Mouse (Mus musculus): Measurements from ENCODE around the gene Prpf40b. TPM values are rescaled to one million over a fixed set of nuclear protein-coding genes. Genes with fewer than 3 reads are reported as not detected.

Prpf40b gene
- polyA plus RNA-seq, 1 experiment from 2014 or later: 130 TPM

Other genes with a start within 250 kb of the Prpf40b start
- gene Prph, start 239.9 kb upstream of the Prpf40b start, polyA plus RNA-seq (2015; fragmentation: Nextera tagmentation; extraction: Ambion mirVana): 5.1 and 7.1 TPM in 2 replicates
- gene Troap, start 220.5 kb upstream of the Prpf40b start, polyA plus RNA-seq (2015; fragmentation: Nextera tagmentation; extraction: Ambion mirVana): 3.2 and 4.9 TPM in 2 replicates
- gene C1ql4, start 207.3 kb upstream of the Prpf40b start, polyA plus RNA-seq (2015; fragmentation: Nextera tagmentation; extraction: Ambion mirVana): 7.2 and 7.8 TPM in 2 replicates
- gene Dnajc22, start 201.9 kb upstream of the Prpf40b start, polyA plus RNA-seq (2015; fragmentation: Nextera tagmentation; extraction: Ambion mirVana): 0.75 and 1.3 TPM in 2 replicates
- gene Spats2, start 169.2 kb upstream of the Prpf40b start, polyA plus RNA-seq (2015; fragmentation: Nextera tagmentation; extraction: Ambion mirVana): 28.0 and 32.2 TPM in 2 replicates
- 0.25 and 0.50 TPM in 2 replicates for gene Kcnh3, start 70.2 kb upstream of the Prpf40b start, polyA plus RNA-seq (2015; fragmentation: Nextera tagmentation; extraction: Ambion mirVana)
- gene Mcrs1, start 43.1 kb upstream of the Prpf40b start, polyA plus RNA-seq (2015; fragmentation: Nextera tagmentation; extraction: Ambion mirVana): 209 and 211 TPM in 2 replicates
- gene Fam186b, start 801 bp downstream of the Prpf40b start, polyA plus RNA-seq (2015; fragmentation: Nextera tagmentation; extraction: Ambion mirVana): 0.53 and 0.73 TPM in 2 replicates
- 7.9 and 8.0 TPM in 2 replicates for gene Fmnl3, start 75.4 kb downstream of the Prpf40b start, polyA plus RNA-seq (2015; fragmentation: Nextera tagmentation; extraction: Ambion mirVana)
- 279 and 310 TPM in 2 replicates for gene Tmbim6, start 97.8 kb downstream of the Prpf40b start, polyA plus RNA-seq (2015; fragmentation: Nextera tagmentation; extraction: Ambion mirVana)
- 16.2 and 17.1 TPM in 2 replicates for gene Nckap5l, start 162.7 kb downstream of the Prpf40b start, polyA plus RNA-seq (2015; fragmentation: Nextera tagmentation; extraction: Ambion mirVana)
- gene Bcdin3d, start 179.6 kb downstream of the Prpf40b start, polyA plus RNA-seq (2015; fragmentation: Nextera tagmentation; extraction: Ambion mirVana): 19.0 and 21.6 TPM in 2 replicates
- 50.3 and 65.8 TPM in 2 replicates for gene Faim2, start 233.1 kb downstream of the Prpf40b start, polyA plus RNA-seq (2015; fragmentation: Nextera tagmentation; extraction: Ambion mirVana)